Mouse (Mus musculus): Measurements from ENCODE around the gene Paqr9. TPM values are rescaled to one million over a fixed set of nuclear protein-coding genes. Genes with fewer than 3 reads are reported as not detected.

The Paqr9 gene
- polyA plus RNA-seq, 1 experiment from 2014 or later, result 0.19 TPM

Other genes with a start within 250 kb of the Paqr9 start
- gene Chst2, start 152.9 kb upstream of the Paqr9 start, polyA plus RNA-seq (2016; fragmentation: Nextera tagmentation; extraction: Ambion mirVana), result 8.8 TPM in 2 replicates
- gene U2surp, start 47.7 kb upstream of the Paqr9 start, polyA plus RNA-seq (2016; fragmentation: Nextera tagmentation; extraction: Ambion mirVana), result 134 and 139 TPM in 2 replicates
- 2.9 and 3.2 TPM in 2 replicates for gene Pcolce2, start 77.9 kb downstream of the Paqr9 start, polyA plus RNA-seq (2016; fragmentation: Nextera tagmentation; extraction: Ambion mirVana)
- gene Trpc1, start 190.7 kb downstream of the Paqr9 start, polyA plus RNA-seq (2016; fragmentation: Nextera tagmentation; extraction: Ambion mirVana), result 2.3 and 2.6 TPM in 2 replicates

All from midbrain, embryonic 10.5 days (tissue).